Mouse (Mus musculus): ENCODE results near the gene D030056L22Rik. TPM values are rescaled to one million over a fixed set of nuclear protein-coding genes. Genes with fewer than 3 reads are reported as not detected.
"Not testable (repeated sequence)": the region's sequence is repeated elsewhere in the genome, so short reads cannot be mapped to it uniquely, and the experiment has no call there.

The D030056L22Rik gene
- polyA plus RNA-seq, 1 experiment from 2014 or later: 34.6 TPM

DNA sequence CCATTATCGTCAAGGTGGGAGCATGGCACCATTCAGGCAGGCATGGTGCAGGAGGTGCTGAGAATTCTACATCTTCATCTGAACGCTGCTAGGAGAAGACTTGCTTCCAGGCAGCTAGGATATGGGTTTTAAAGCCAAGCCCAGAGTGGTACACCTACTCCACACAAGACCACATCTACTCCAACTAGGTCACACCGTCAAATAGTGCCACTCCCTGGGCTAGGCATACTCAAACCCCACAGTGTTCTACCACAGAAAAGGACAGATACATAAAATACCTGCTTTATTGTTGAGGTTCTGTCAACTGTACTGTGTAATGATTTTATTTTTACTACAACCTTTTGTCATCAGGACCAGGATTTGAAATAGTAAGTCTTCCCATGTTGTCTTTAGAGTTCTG is 17.9 kb upstream of the D030056L22Rik start:
- no peak for ATAC-seq (replicated peaks; ENCODE audit: low FRiP score)
- no peak overlapping the region for H3K4me2 ChIP-seq
- no peaks in the 10 kb centered on the region for H3K4me1 ChIP-seq
- 95% methylated on average over 3 of the region's 3 CpGs for WGBS
- no peak overlapping the region for H3K9ac ChIP-seq
- no peaks in the 10 kb centered on the region for H3K9me3 ChIP-seq (replicated peaks)
- no peak overlapping the region for H3K27ac ChIP-seq
- H3K36me3 ChIP-seq: peaks cover 54% of the 10 kb centered on the region
- H3K27me3 ChIP-seq: no peaks in the 10 kb centered on the region
- H3K4me3 ChIP-seq (replicated peaks): no peak overlapping the region

DNA sequence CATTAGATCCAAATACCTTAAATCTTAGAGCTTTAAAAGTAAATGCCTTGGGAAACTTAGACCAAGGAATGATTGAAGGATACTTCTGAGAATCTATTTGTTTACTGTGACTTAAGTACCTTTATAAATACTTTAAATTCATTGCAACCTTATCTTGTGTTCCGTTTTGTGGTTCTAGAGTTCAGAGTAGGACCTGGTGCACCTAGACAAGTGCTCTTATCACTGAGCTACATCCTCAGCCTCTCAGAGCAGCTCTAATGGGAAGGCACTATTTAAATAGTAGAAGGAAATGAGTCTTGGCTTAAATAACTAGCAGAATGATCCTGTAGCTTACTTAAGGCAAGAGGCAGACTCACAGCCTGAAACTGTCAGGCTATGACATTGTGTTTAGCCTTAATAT is 17.4 kb upstream of the D030056L22Rik start:
- H3K9me3 ChIP-seq (replicated peaks): no peaks in the 10 kb centered on the region
- H3K4me1 ChIP-seq: no peaks in the 10 kb centered on the region
- 83% methylated on average over 1 of the region's 1 CpGs for WGBS
- H3K27ac ChIP-seq: no peak overlapping the region
- no peak overlapping the region for H3K4me2 ChIP-seq
- ATAC-seq (replicated peaks; ENCODE audit: low FRiP score): no peak
- H3K4me3 ChIP-seq (replicated peaks): no peak overlapping the region
- no peaks in the 10 kb centered on the region for H3K27me3 ChIP-seq
- H3K9ac ChIP-seq: no peak overlapping the region
- H3K36me3 ChIP-seq: peaks cover 57% of the 10 kb centered on the region

GRCm38 (mm10) chr19:18708101-18708500 is 4.9 kb upstream of the D030056L22Rik start:
- H3K4me2 ChIP-seq: no peak overlapping the region
- H3K27me3 ChIP-seq: no peaks in the 10 kb centered on the region
- H3K9ac ChIP-seq: no peak overlapping the region
- H3K9me3 ChIP-seq (replicated peaks): no peaks in the 10 kb centered on the region
- H3K4me1 ChIP-seq: no peaks in the 10 kb centered on the region
- no peak overlapping the region for H3K27ac ChIP-seq
- ATAC-seq (replicated peaks; ENCODE audit: low FRiP score): no peak
- H3K4me3 ChIP-seq (replicated peaks): no peak overlapping the region
- H3K36me3 ChIP-seq: no peaks in the 10 kb centered on the region

DNA sequence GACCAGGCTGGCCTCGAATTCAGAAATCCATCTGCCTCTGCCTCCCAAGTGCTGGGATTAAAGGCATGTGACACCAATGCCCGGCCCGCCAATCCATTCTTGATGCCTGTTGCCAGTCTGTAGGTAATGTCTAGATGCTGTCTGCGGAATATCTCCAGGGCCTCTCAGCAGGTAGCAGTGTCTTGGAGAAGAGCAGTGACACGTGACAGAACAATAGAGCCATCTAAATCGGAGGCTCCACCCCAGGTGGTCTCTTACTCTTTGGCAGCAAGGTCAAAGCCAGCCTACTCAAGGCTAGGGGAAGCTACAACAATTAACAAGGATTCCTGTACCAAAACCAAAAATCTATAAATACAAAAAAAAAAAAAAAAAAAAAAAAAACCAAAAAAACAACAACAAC is 2.1 kb upstream of the D030056L22Rik start:
- H3K27ac ChIP-seq: no peak overlapping the region
- no peaks in the 10 kb centered on the region for H3K27me3 ChIP-seq
- ATAC-seq (replicated peaks; ENCODE audit: low FRiP score): no peak
- H3K36me3 ChIP-seq: no peaks in the 10 kb centered on the region
- H3K4me3 ChIP-seq (replicated peaks): no peak overlapping the region
- WGBS: 85% methylated on average over 6 of the region's 6 CpGs
- H3K4me2 ChIP-seq: no peak overlapping the region
- H3K4me1 ChIP-seq: peaks cover 19% of the 10 kb centered on the region
- H3K9me3 ChIP-seq (replicated peaks): no peaks in the 10 kb centered on the region
- no peak overlapping the region for H3K9ac ChIP-seq

GRCm38 (mm10) chr19:18711589-18711988 is 1.4 kb upstream of the D030056L22Rik start:
- Histone ChIP-seq H3K27ac (no peak overlapping the region), H3K9me3 (replicated peaks) (no peaks in the 10 kb centered on the region), H3K4me1 (peaks cover 19% of the 10 kb centered on the region), H3K9ac (no peak overlapping the region), H3K27me3 (no peaks in the 10 kb centered on the region), H3K36me3 (no peaks in the 10 kb centered on the region), H3K4me2 (no peak overlapping the region), H3K4me3 (replicated peaks) (no peak overlapping the region)
- no peak for ATAC-seq (replicated peaks; ENCODE audit: low FRiP score)
- WGBS: 88% methylated on average over 9 of the region's 9 CpGs

- Histone ChIP-seq H3K4me2 (peak overlapping the region; percentile 62), H3K4me1 (peaks cover 19% of the 10 kb centered on the region), H3K9ac (peak overlapping the region; percentile 70; the same call in 1 of the 2 replicates), H3K4me3 (replicated peaks) (peak overlapping the region; percentile 60), H3K9me3 (replicated peaks) (no peaks in the 10 kb centered on the region), H3K27ac (peak overlapping the region; percentile 97), H3K27me3 (no peaks in the 10 kb centered on the region), H3K36me3 (0 out of 2 replicates have a peak, but pooled peaks cover 2% of the 10 kb centered on the region)
- 56% methylated on average over 16 of the region's 16 CpGs for WGBS
- ATAC-seq (replicated peaks; ENCODE audit: low FRiP score): no peak
Observed at GRCm38 (mm10) chr19:18712153-18712865, 684 bp upstream of the D030056L22Rik start.

DNA sequence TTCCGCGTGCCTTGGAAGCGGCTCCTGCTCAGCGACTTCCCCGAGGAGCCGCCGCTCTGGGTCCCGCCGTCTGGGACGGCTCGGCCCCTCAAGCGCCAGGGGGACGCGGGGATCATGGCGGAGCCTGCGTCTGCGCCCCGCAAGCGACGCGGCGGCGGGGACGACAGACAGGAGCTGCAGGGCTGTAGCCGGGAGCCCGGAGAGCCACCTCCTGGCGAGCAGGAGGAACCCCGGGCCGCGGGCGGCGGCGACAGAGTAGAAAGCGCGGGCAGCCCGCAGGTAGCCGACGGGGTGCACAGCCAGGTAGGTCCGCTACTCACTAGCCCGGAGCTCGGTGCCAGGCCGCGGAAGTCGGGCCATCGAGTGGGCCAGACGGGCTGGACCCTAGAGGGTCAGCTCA is 364 bp downstream of the D030056L22Rik start:
- WGBS: under 1% methylated on average over 46 of the region's 46 CpGs
- H3K4me1 ChIP-seq: peaks cover 19% of the 10 kb centered on the region
- peak; percentile 71 for ATAC-seq (replicated peaks; ENCODE audit: low FRiP score)
- peak overlapping the region; percentile 97 for H3K27ac ChIP-seq
- peak overlapping the region; percentile 62 for H3K4me2 ChIP-seq
- H3K36me3 ChIP-seq; H3K27me3 ChIP-seq; H3K9me3 ChIP-seq (replicated peaks): not testable (repeated sequence)
- peak overlapping the region; percentile 70 for H3K9ac ChIP-seq
- peak overlapping the region; percentile 60 for H3K4me3 ChIP-seq (replicated peaks)

GRCm38 (mm10) chr19:18716374-18716773 is 3.4 kb downstream of the D030056L22Rik start:
- Histone ChIP-seq H3K4me3 (replicated peaks) (no peak overlapping the region), H3K4me1 (peaks cover 19% of the 10 kb centered on the region), H3K4me2 (no peak overlapping the region), H3K9me3 (replicated peaks) (no peaks in the 10 kb centered on the region), H3K36me3 (peaks cover 16% of the 10 kb centered on the region), H3K27ac (0 out of 2 replicates have a peak overlapping the region, but pooled peaks have one; percentile 13), H3K27me3 (no peaks in the 10 kb centered on the region), H3K9ac (no peak overlapping the region)
- 30% methylated on average over 1 of the region's 1 CpGs for WGBS
- ATAC-seq (replicated peaks; ENCODE audit: low FRiP score): no peak

DNA sequence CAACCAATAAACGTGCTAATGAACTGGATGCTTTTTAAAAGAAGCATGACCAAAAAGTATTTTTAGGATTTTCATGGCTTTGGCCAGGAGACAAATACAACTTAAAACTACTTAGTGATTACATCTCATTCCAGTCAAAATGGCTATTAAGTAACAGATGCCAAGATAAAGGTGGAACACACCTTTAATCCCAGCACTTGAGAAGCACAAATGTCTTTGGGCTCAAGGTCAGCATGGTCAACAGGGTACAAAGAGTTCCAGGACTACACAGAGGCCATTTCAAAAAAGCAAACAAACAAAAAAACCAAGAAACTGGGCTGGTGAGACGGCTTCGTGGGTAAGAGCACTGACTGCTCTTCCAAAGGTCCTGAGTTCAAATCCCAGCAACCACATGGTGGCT is 7.3 kb downstream of the D030056L22Rik start:
- WGBS: 91% methylated on average over 3 of the region's 3 CpGs
- H3K27ac ChIP-seq: no peak overlapping the region
- H3K4me1 ChIP-seq: peaks cover 6% of the 10 kb centered on the region
- no peaks in the 10 kb centered on the region for H3K9me3 ChIP-seq (replicated peaks)
- no peak for ATAC-seq (replicated peaks; ENCODE audit: low FRiP score)
- H3K36me3 ChIP-seq: peaks cover 16% of the 10 kb centered on the region
- no peak overlapping the region for H3K4me2 ChIP-seq
- H3K4me3 ChIP-seq (replicated peaks): no peak overlapping the region
- H3K9ac ChIP-seq: no peak overlapping the region
- no peaks in the 10 kb centered on the region for H3K27me3 ChIP-seq

GRCm38 (mm10) chr19:18725186-18725585 is 12.2 kb downstream of the D030056L22Rik start:
- ATAC-seq (replicated peaks; ENCODE audit: low FRiP score): 0 out of 2 replicates have a peak, but pooled peaks have one; percentile 25
- H3K27me3 ChIP-seq: no peaks in the 10 kb centered on the region

DNA sequence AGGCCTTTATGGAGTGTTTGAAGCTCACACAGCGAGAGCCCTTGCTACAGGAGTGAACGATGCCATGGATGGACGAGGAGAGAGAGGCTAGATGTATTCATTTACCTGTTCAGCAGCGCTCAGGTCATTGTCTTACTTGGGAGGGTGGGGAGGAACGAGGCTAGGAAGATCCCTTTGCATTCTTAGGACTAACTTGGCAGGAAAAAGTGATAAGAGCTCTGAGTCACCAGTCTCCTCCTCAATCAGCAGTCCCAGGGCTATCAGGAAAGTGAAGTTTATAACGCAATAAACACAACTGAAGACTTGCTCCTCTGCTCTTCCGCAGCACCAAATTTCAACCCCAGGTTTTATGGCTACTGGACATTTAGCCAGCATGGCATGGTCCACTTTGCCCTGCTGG is 17.3 kb downstream of the D030056L22Rik start:
- H3K36me3 ChIP-seq: no peaks in the 10 kb centered on the region
- no peaks in the 10 kb centered on the region for H3K4me1 ChIP-seq
- H3K4me3 ChIP-seq (replicated peaks): no peak overlapping the region
- 59% methylated on average over 7 of the region's 7 CpGs for WGBS
- H3K4me2 ChIP-seq: no peak overlapping the region
- no peak for ATAC-seq (replicated peaks; ENCODE audit: low FRiP score)
- H3K9me3 ChIP-seq (replicated peaks): no peaks in the 10 kb centered on the region
- no peaks in the 10 kb centered on the region for H3K27me3 ChIP-seq
- H3K27ac ChIP-seq: no peak overlapping the region
- H3K9ac ChIP-seq: no peak overlapping the region

More at GRCm38 (mm10) chr19:18725186-18725585, 12.2 kb downstream of the D030056L22Rik start:
- no peak overlapping the region for H3K4me2 ChIP-seq
- no peaks in the 10 kb centered on the region for H3K9me3 ChIP-seq (replicated peaks)
- no peak overlapping the region for H3K27ac ChIP-seq
- no peak overlapping the region for H3K9ac ChIP-seq
- H3K4me3 ChIP-seq (replicated peaks): no peak overlapping the region
- H3K36me3 ChIP-seq: no peaks in the 10 kb centered on the region
- no peaks in the 10 kb centered on the region for H3K4me1 ChIP-seq
- 83% methylated on average over 2 of the region's 2 CpGs for WGBS

DNA sequence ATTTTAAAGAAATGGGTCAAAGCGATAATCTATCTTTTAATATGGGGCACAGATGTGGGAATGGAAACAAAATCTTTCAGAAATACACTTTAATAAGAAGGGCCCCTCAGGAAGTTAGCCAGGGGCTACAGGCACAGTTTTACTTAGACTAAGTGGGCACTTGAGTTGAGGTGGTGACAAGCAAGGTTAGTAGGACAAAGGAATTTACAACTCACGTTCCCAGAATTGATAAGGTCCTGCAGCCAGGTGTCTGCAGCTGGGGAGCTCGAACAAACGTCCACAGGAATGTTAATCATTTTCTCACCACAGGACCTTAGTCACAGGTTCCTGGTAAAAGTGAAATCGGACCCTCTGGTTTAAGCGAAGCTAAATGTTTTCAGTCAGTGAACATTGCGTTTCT is 18.1 kb downstream of the D030056L22Rik start:
- Histone ChIP-seq H3K4me1 (no peaks in the 10 kb centered on the region), H3K4me3 (replicated peaks) (no peak overlapping the region), H3K27ac (no peak overlapping the region), H3K36me3 (no peaks in the 10 kb centered on the region), H3K9me3 (replicated peaks) (no peaks in the 10 kb centered on the region), H3K4me2 (no peak overlapping the region), H3K9ac (no peak overlapping the region), H3K27me3 (no peaks in the 10 kb centered on the region)
- no peak for ATAC-seq (replicated peaks; ENCODE audit: low FRiP score)
- 31% methylated on average over 7 of the region's 7 CpGs for WGBS

DNA sequence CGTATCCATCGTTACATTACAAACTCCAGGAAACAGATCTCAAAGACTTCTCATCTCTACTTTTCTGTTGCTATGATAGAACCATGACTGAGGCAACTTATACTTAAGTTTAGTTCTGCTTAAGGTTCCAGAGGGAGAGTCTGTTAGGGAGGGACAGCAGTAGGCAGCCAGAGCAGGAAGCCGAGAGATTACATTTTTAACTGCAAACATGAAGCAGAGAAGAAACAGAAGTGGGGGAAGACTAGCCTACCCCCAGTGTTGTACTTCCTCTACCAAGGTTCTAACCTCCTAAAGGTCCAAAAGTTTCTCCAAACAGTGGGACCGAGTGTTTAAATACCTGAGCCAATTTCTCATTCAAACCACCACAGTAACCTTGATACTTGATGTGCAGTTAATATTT is 22.9 kb downstream of the D030056L22Rik start:
- Histone ChIP-seq H3K4me2 (no peak overlapping the region), H3K4me1 (no peaks in the 10 kb centered on the region), H3K9ac (no peak overlapping the region), H3K36me3 (no peaks in the 10 kb centered on the region), H3K27me3 (no peaks in the 10 kb centered on the region), H3K4me3 (replicated peaks) (no peak overlapping the region), H3K9me3 (replicated peaks) (no peaks in the 10 kb centered on the region), H3K27ac (no peak overlapping the region)
- 94% methylated on average over 4 of the region's 4 CpGs for WGBS
- ATAC-seq (replicated peaks; ENCODE audit: low FRiP score): no peak
